Mouse (Mus musculus) neural tube, embryonic 13.5 days (tissue): ENCODE data around the gene Wdr83os. TPM values are rescaled to one million over a fixed set of nuclear protein-coding genes. Genes with fewer than 3 reads are reported as not detected.

ENCODE experiments used
- ATAC-seq: fragments of 200-750 bp; cut with Nextera tagmentation; 2 replicates; pipeline ENCODE4 v1.8.0; 2017; ENCODE audit warnings: low read depth, mild to moderate bottlenecking, moderate TSS enrichment, moderate library complexity
- H3K27ac ChIP-seq: fragments of 300-500 bp; sonication (generic); replicated peaks from 2 replicates; pipeline ENCODE4 v1.5.1; 2015; ENCODE audit warnings: moderate library complexity, mild to moderate bottlenecking, inconsistent platforms
- H3K27me3 ChIP-seq: fragments of 300-500 bp; sonication (generic); 2 replicates; pipeline ENCODE4 v1.6.1; 2015; ENCODE audit warnings: mild to moderate bottlenecking, inconsistent platforms
- H3K36me3 ChIP-seq: fragments of 300-500 bp; sonication (generic); 2 replicates; pipeline ENCODE4 v1.6.1; 2015; ENCODE audit warnings: mild to moderate bottlenecking, inconsistent platforms
- H3K4me1 ChIP-seq: fragments of 300-500 bp; sonication (generic); replicated peaks from 2 replicates; pipeline ENCODE4 v1.6.1; 2015; ENCODE audit warnings: inconsistent platforms
- H3K4me2 ChIP-seq: fragments of 300-500 bp; sonication (generic); 2 replicates; pipeline ENCODE4 v1.6.1; 2015; ENCODE audit warnings: inconsistent platforms, mild to moderate bottlenecking, moderate library complexity
- H3K4me3 ChIP-seq: fragments of 300-500 bp; sonication (generic); 2 replicates; pipeline ENCODE4 v1.5.1; 2015; ENCODE audit warnings: mild to moderate bottlenecking, inconsistent platforms
- H3K9ac ChIP-seq: fragments of 300-500 bp; sonication (generic); 2 replicates; pipeline ENCODE4 v1.6.1; 2015; ENCODE audit warnings: moderate library complexity, mild to moderate bottlenecking, inconsistent platforms
- H3K9me3 ChIP-seq: fragments of 300-500 bp; sonication (generic); 2 replicates; pipeline ENCODE4 v1.6.1; 2016; ENCODE audit warnings: inconsistent platforms
- WGBS: fragments of 180-500 bp; shearing (Covaris S2); methylation state at CpG from one replicate; pipeline ENCODE4 v1.1.7; 2015; 5-methylcytosine and 5-hydroxymethylcytosine counted together
- polyA plus RNA-seq: library from polyadenylated mRNA; unstranded; fragments of >200 nt; fragmentation: Nextera tagmentation; extraction: Ambion mirVana; gene quantifications from 2 replicates; pipeline ENCODE4 v1.2.1, GENCODE M21; 2015

Gene Wdr83os
- polyA plus RNA-seq, 1 experiment from 2014 or later, result 117 TPM

- Histone ChIP-seq H3K4me3 (no peak overlapping the region), H3K9ac (no peak overlapping the region), H3K27me3 (no peaks in the 10 kb centered on the region), H3K27ac (no peak overlapping the region), H3K9me3 (no peaks in the 10 kb centered on the region), H3K36me3 (peaks cover 51% of the 10 kb centered on the region), H3K4me1 (peaks cover 21% of the 10 kb centered on the region), H3K4me2 (no peak overlapping the region)
- ATAC-seq, result no peak
- WGBS, result 83% methylated on average over 7 of the region's 7 CpGs
These were observed 23.2 kb upstream of the Wdr83os start for GRCm38 (mm10) chr8:85057367-85057766.

- Histone ChIP-seq H3K9ac (peak within 1 kb of the TSS; percentile 81), H3K27me3 (no peaks in the 10 kb centered on the region), H3K4me1 (peaks cover 22% of the 10 kb centered on the region), H3K4me3 (peak within 1 kb of the TSS; percentile 96), H3K27ac (peak within 1 kb of the TSS; percentile 64), H3K4me2 (peak within 1 kb of the TSS; percentile 98), H3K9me3 (no peaks in the 10 kb centered on the region), H3K36me3 (peaks cover 45% of the 10 kb centered on the region)
- peak; percentile 93 for ATAC-seq
- 1% methylated on average over 52 of the region's 53 CpGs for WGBS
These were observed 20.5 kb upstream of the Wdr83os start, which contains the start of gene Fbxw9 for GRCm38 (mm10) chr8:85059879-85060616. Gene Fbxw9 (plus strand): TSS chr8:85060055.

GRCm38 (mm10) chr8:85062603-85063002 lies 17.9 kb upstream of the Wdr83os start:
- H3K4me2 ChIP-seq, result no peak overlapping the region
- H3K27ac ChIP-seq, result no peak overlapping the region
- 95% methylated on average over 4 of the region's 4 CpGs for WGBS
- ATAC-seq, result no peak
- peaks cover 47% of the 10 kb centered on the region for H3K36me3 ChIP-seq
- no peaks in the 10 kb centered on the region for H3K9me3 ChIP-seq
- H3K27me3 ChIP-seq, result no peaks in the 10 kb centered on the region
- H3K4me1 ChIP-seq, result peaks cover 22% of the 10 kb centered on the region
- no peak overlapping the region for H3K9ac ChIP-seq
- no peak overlapping the region for H3K4me3 ChIP-seq

- Histone ChIP-seq H3K9ac (no peak overlapping the region), H3K27ac (no peak overlapping the region), H3K4me3 (no peak overlapping the region), H3K9me3 (no peaks in the 10 kb centered on the region), H3K4me2 (no peak overlapping the region), H3K36me3 (peaks cover 57% of the 10 kb centered on the region), H3K4me1 (peaks cover 22% of the 10 kb centered on the region), H3K27me3 (no peaks in the 10 kb centered on the region)
- ATAC-seq, result no peak
- WGBS, result 49% methylated on average over 2 of the region's 2 CpGs
These were observed 15.3 kb upstream of the Wdr83os start for GRCm38 (mm10) chr8:85065213-85065612.

- Histone ChIP-seq H3K4me1 (peaks cover 13% of the 10 kb centered on the region), H3K36me3 (peaks cover 57% of the 10 kb centered on the region), H3K9ac (no peak overlapping the region), H3K4me3 (no peak overlapping the region), H3K9me3 (no peaks in the 10 kb centered on the region), H3K27ac (no peak overlapping the region), H3K4me2 (no peak overlapping the region), H3K27me3 (no peaks in the 10 kb centered on the region)
- WGBS, result 93% methylated on average over 2 of the region's 2 CpGs
- no peak for ATAC-seq
These were observed 13.4 kb upstream of the Wdr83os start for GRCm38 (mm10) chr8:85067155-85067554.

- Histone ChIP-seq H3K9me3 (no peaks in the 10 kb centered on the region), H3K4me3 (no peak within 1 kb of the TSS), H3K4me2 (no peak within 1 kb of the TSS), H3K27me3 (no peaks in the 10 kb centered on the region), H3K27ac (no peak within 1 kb of the TSS), H3K4me1 (peaks cover 18% of the 10 kb centered on the region), H3K9ac (no peak within 1 kb of the TSS), H3K36me3 (peaks cover 52% of the 10 kb centered on the region)
- ATAC-seq, result no peak
These were observed 12.6 kb upstream of the Wdr83os start, which contains the start of gene Gm5741 for GRCm38 (mm10) chr8:85067982-85068381. Gene Gm5741 (minus strand): TSS chr8:85067982.

GRCm38 (mm10) chr8:85071041-85071440 lies 9.5 kb upstream of the Wdr83os start:
- H3K36me3 ChIP-seq, result peaks cover 54% of the 10 kb centered on the region
- H3K9ac ChIP-seq, result peak overlapping the region; percentile 50; the same call in 1 of the 2 replicates
- H3K4me3 ChIP-seq, result peak overlapping the region; percentile 82
- ATAC-seq, result no peak
- WGBS, result 83% methylated on average over 5 of the region's 5 CpGs
- H3K4me1 ChIP-seq, result peaks cover 24% of the 10 kb centered on the region
- peak overlapping the region; percentile 59 for H3K4me2 ChIP-seq
- no peaks in the 10 kb centered on the region for H3K9me3 ChIP-seq
- no peaks in the 10 kb centered on the region for H3K27me3 ChIP-seq
- peak overlapping the region; percentile 93 for H3K27ac ChIP-seq

GRCm38 (mm10) chr8:85071514-85072281 lies 8.8 kb upstream of the Wdr83os start, which contains the start of gene Dhps:
Gene Dhps (plus strand): TSS chr8:85071757.
- 0% methylated on average over 68 of the region's 68 CpGs for WGBS
- peak; percentile 90 for ATAC-seq
- H3K9ac ChIP-seq, result peak within 1 kb of the TSS; percentile 83
- H3K27ac ChIP-seq, result peak within 1 kb of the TSS; percentile 93
- peak within 1 kb of the TSS; percentile 82 for H3K4me3 ChIP-seq
- H3K4me2 ChIP-seq, result peak within 1 kb of the TSS; percentile 59
- no peaks in the 10 kb centered on the region for H3K27me3 ChIP-seq
- peaks cover 24% of the 10 kb centered on the region for H3K4me1 ChIP-seq
- H3K36me3 ChIP-seq, result peaks cover 54% of the 10 kb centered on the region
- no peaks in the 10 kb centered on the region for H3K9me3 ChIP-seq

GRCm38 (mm10) chr8:85072364-85072929 lies 8.1 kb upstream of the Wdr83os start:
- H3K36me3 ChIP-seq, result peaks cover 51% of the 10 kb centered on the region
- no peaks in the 10 kb centered on the region for H3K27me3 ChIP-seq
- H3K4me1 ChIP-seq, result peaks cover 24% of the 10 kb centered on the region
- H3K27ac ChIP-seq, result peak overlapping the region; percentile 93
- H3K4me2 ChIP-seq, result peak overlapping the region; percentile 59
- no peak for ATAC-seq
- H3K9ac ChIP-seq, result peak overlapping the region; percentile 83
- H3K9me3 ChIP-seq, result no peaks in the 10 kb centered on the region
- whole genome bisulfite sequencing, result 45% methylated on average over 9 of the region's 9 CpGs
- peak overlapping the region; percentile 82 for H3K4me3 ChIP-seq

- H3K4me1 ChIP-seq, result peaks cover 24% of the 10 kb centered on the region
- no peak for ATAC-seq
- H3K36me3 ChIP-seq, result peaks cover 52% of the 10 kb centered on the region
- WGBS, result 92% methylated on average over 15 of the region's 15 CpGs
- H3K4me2 ChIP-seq, result peak overlapping the region; percentile 59; the same call in 1 of the 2 replicates
- H3K9me3 ChIP-seq, result no peaks in the 10 kb centered on the region
- 0 out of 2 replicates have a peak overlapping the region, but pooled peaks have one; percentile 3 for H3K9ac ChIP-seq
- H3K27ac ChIP-seq, result no peak overlapping the region
- no peak overlapping the region for H3K4me3 ChIP-seq
- no peaks in the 10 kb centered on the region for H3K27me3 ChIP-seq
These were observed 7.4 kb upstream of the Wdr83os start for GRCm38 (mm10) chr8:85073041-85073612.

GRCm38 (mm10) chr8:85074167-85074566 lies 6.4 kb upstream of the Wdr83os start:
- no peak overlapping the region for H3K4me3 ChIP-seq
- peaks cover 51% of the 10 kb centered on the region for H3K36me3 ChIP-seq
- 84% methylated on average over 10 of the region's 10 CpGs for WGBS
- no peak overlapping the region for H3K9ac ChIP-seq
- H3K4me1 ChIP-seq, result peaks cover 30% of the 10 kb centered on the region
- no peak overlapping the region for H3K27ac ChIP-seq
- H3K9me3 ChIP-seq, result no peaks in the 10 kb centered on the region
- no peaks in the 10 kb centered on the region for H3K27me3 ChIP-seq
- no peak for ATAC-seq
- H3K4me2 ChIP-seq, result no peak overlapping the region

GRCm38 (mm10) chr8:85074617-85075016 lies 5.9 kb upstream of the Wdr83os start:
- WGBS, result 94% methylated on average over 10 of the region's 10 CpGs
- H3K27me3 ChIP-seq, result no peaks in the 10 kb centered on the region
- H3K36me3 ChIP-seq, result peaks cover 51% of the 10 kb centered on the region
- ATAC-seq, result no peak
- peaks cover 33% of the 10 kb centered on the region for H3K4me1 ChIP-seq
- H3K9ac ChIP-seq, result no peak overlapping the region
- no peak overlapping the region for H3K27ac ChIP-seq
- no peaks in the 10 kb centered on the region for H3K9me3 ChIP-seq
- no peak overlapping the region for H3K4me3 ChIP-seq
- H3K4me2 ChIP-seq, result no peak overlapping the region
